Mouse (Mus musculus) G1E (cell line): ENCODE measurements at regions not wholly inside any gene's neighbourhood (a gene's known extent, or its start where the extent isn't known, plus 50 kb on each side); places are given as distances from the start of the nearest gene placed in this dataset.

Source experiments
- CTCF ChIP-seq: IDR thresholded peaks from 2 replicates; pipeline ENCODE4 v1.5.1; 2012; ENCODE audit warnings: low read depth, low read length, inconsistent platforms, mixed read lengths
- GATA1 ChIP-seq: IDR thresholded peaks from 2 replicates; pipeline ENCODE4 v1.6.1; 2012; ENCODE audit warnings: borderline replicate concordance, low read length, inconsistent platforms, mixed read lengths
- POLR2AphosphoS5 ChIP-seq: IDR thresholded peaks from 2 replicates; pipeline ENCODE4 v1.6.1; 2012; ENCODE audit warnings: low read depth, low read length, inconsistent platforms; ENCODE audit not compliant: insufficient replicate concordance
- TAL1 ChIP-seq: conservative IDR thresholded peaks from 2 replicates; pipeline ENCODE4 v1.6.1; 2012; ENCODE audit warnings: low read depth, low read length, inconsistent platforms, mixed read lengths

DNA sequence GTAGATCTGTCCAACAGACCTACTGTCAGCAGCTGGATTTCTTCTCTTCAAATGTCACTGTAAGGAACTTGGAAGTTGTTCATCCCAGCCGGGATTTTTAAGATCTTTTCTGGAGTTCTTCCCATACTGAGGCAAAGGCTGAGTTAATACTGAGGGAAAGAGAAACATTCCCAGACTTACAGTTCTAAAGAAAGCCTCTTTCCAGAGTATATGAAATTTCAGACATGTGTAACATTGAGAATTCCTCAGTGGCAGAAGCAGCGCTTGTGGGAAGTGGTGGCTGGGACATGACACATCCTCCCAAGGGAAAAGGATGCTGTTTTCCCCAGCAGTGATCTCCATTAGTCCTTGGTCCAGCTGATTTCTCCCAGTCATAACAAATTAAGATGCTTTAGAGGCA lies 556.8 kb upstream of the Tle4 start:
- TF ChIP-seq CTCF (no peak), GATA1 (no peak), TAL1 (no peak), POLR2AphosphoS5 (no peak)
